Mouse (Mus musculus) embryonic stem cell, embryonic (primary cell): Measurements from ENCODE around the gene Shtn1.

Experiments
- CTCF ChIA-PET, 4 experiments: fragments of 300-600 bp in 2 of 4; fragments of 350-600 bp in 2 of 4; sonication (Branson Sonifier 250); formaldehyde crosslinking; loops; one replicate each; lab custom pipeline; 2022; ENCODE audit warnings: inconsistent platforms in 2 of 4; lab: Charles Lee
- POLR2A ChIA-PET, 4 experiments: fragments of 300-600 bp in 2 of 4; fragments of 350-600 bp in 2 of 4; sonication (Branson Sonifier 250); formaldehyde crosslinking; loops; one replicate each; lab custom pipeline; 2022; ENCODE audit warnings: antibody characterized with exemption in 4 of 4, inconsistent platforms in 1 of 4; lab: Charles Lee

Shtn1 gene

GRCm38 (mm10) chr19:59075472-59076101 lies at the start of gene Shtn1:
Gene Shtn1, minus strand, starts transcription at chr19:59076100.
- POLR2A ChIA-PET = interaction anchor here (0.6 to 1.1 kb wide), 9 partner anchors 12 to 1711 kb away, joined by 3 to 6 read pairs (median 3); no protein-coding TSS in a partner anchor
- CTCF ChIA-PET = interaction anchor here (0.6 to 1.3 kb wide), 10 partner anchors 12 to 312 kb away, joined by 3 to 10 read pairs (median 4); no protein-coding TSS in a partner anchor

GRCm38 (mm10) chr19:59114152-59114551 lies 38.3 kb upstream of the Shtn1 start:
- ChIA-PET POLR2A (no interaction called here), CTCF (interaction anchor here in 1 of 4 experiments (1.1 kb wide), 1 partner anchor 82 kb away, joined by 4 read pairs; no protein-coding TSS in a partner anchor)

GRCm38 (mm10) chr19:59109937-59110336 lies 34.0 kb upstream of the Shtn1 start:
- POLR2A ChIA-PET = no interaction called here

GRCm38 (mm10) chr19:59098315-59098714 lies 22.4 kb upstream of the Shtn1 start:
- POLR2A ChIA-PET = no interaction called here
- CTCF ChIA-PET = interaction anchor here in 1 of 4 experiments (0.7 kb wide), 1 partner anchor 187 kb away, joined by 3 read pairs; no protein-coding TSS in a partner anchor

More at GRCm38 (mm10) chr19:59109937-59110336, 34.0 kb upstream of the Shtn1 start:
- CTCF ChIA-PET = interaction anchor here (0.6 to 2.3 kb wide), 13 partner anchors 64 to 131 kb away, joined by 3 to 13 read pairs (median 5); no protein-coding TSS in a partner anchor

- CTCF ChIA-PET = no interaction called here
- POLR2A ChIA-PET = interaction anchor here in 1 of 4 experiments (0.8 kb wide), 1 partner anchor 19 kb away, joined by 3 read pairs; no protein-coding TSS in a partner anchor
Measured at GRCm38 (mm10) chr19:59092295-59092694, 16.4 kb upstream of the Shtn1 start.

- ChIA-PET CTCF (no interaction called here), POLR2A (interaction anchor here in 1 of 4 experiments (0.6 kb wide), 1 partner anchor 46 kb away, joined by 3 read pairs; no protein-coding TSS in a partner anchor)
Measured at GRCm38 (mm10) chr19:59090337-59090736, 14.4 kb upstream of the Shtn1 start.

GRCm38 (mm10) chr19:59084296-59084695 lies 8.4 kb upstream of the Shtn1 start:
- ChIA-PET CTCF (no interaction called here), POLR2A (no interaction called here)

GRCm38 (mm10) chr19:59076131-59076530 lies 231 bp upstream of the Shtn1 start:
- CTCF ChIA-PET = no interaction called here
- POLR2A ChIA-PET = no interaction called here

GRCm38 (mm10) chr19:59074841-59075471 lies 944 bp downstream of the Shtn1 start:
- CTCF ChIA-PET = interaction anchor here (0.6 to 1.3 kb wide), 11 partner anchors 12 to 312 kb away, joined by 3 to 10 read pairs (median 4); no protein-coding TSS in a partner anchor
- POLR2A ChIA-PET = interaction anchor here (0.6 to 1.2 kb wide), 11 partner anchors 11 to 1710 kb away, joined by 3 to 6 read pairs (median 3); partner anchors contain the start of genes Eno4 (in 1 of the 4) and Hspa12a (in 1 of the 4)

- ChIA-PET CTCF (interaction anchor here in 2 of 4 experiments (0.8 to 1.3 kb wide), 5 partner anchors 11 to 165 kb away, joined by 3 to 5 read pairs (median 3); no protein-coding TSS in a partner anchor), POLR2A (interaction anchor here in 1 of 4 experiments (0.9 to 1.2 kb wide), 2 partner anchors 43 to 131 kb away, joined by 4 to 6 read pairs; partner anchors contain the start of genes Eno4 and Hspa12a)
Measured at GRCm38 (mm10) chr19:59074381-59074780, 1.5 kb downstream of the Shtn1 start.

- POLR2A ChIA-PET = interaction anchor here in 1 of 4 experiments (1.1 kb wide), 1 partner anchor 19 kb away, joined by 3 read pairs; no protein-coding TSS in a partner anchor
- CTCF ChIA-PET = interaction anchor here in 1 of 4 experiments (0.5 kb wide), 1 partner anchor 709 kb away, joined by 4 read pairs; no protein-coding TSS in a partner anchor
Measured at GRCm38 (mm10) chr19:59073006-59073405, 2.9 kb downstream of the Shtn1 start.

GRCm38 (mm10) chr19:59071979-59072378 lies 3.9 kb downstream of the Shtn1 start:
- CTCF ChIA-PET = no interaction called here
- POLR2A ChIA-PET = no interaction called here

GRCm38 (mm10) chr19:59071396-59071795 lies 4.5 kb downstream of the Shtn1 start:
- CTCF ChIA-PET = interaction anchor here in 1 of 4 experiments (0.6 kb wide), 1 partner anchor 107 kb away, joined by 3 read pairs; no protein-coding TSS in a partner anchor
- POLR2A ChIA-PET = no interaction called here

GRCm38 (mm10) chr19:59067652-59068051 lies 8.2 kb downstream of the Shtn1 start:
- POLR2A ChIA-PET = interaction anchor here in 1 of 4 experiments (1.1 kb wide), 1 partner anchor 7 kb away, joined by 5 read pairs; no protein-coding TSS in a partner anchor
- CTCF ChIA-PET = no interaction called here

- ChIA-PET POLR2A (no interaction called here), CTCF (no interaction called here)
Measured at GRCm38 (mm10) chr19:59066670-59067069, 9.2 kb downstream of the Shtn1 start.

GRCm38 (mm10) chr19:59066115-59066514 lies 9.8 kb downstream of the Shtn1 start:
- ChIA-PET CTCF (no interaction called here), POLR2A (no interaction called here)

GRCm38 (mm10) chr19:59064616-59065015 lies 11.3 kb downstream of the Shtn1 start:
- CTCF ChIA-PET = no interaction called here
- POLR2A ChIA-PET = interaction anchor here in 1 of 4 experiments (0.8 kb wide), 1 partner anchor 11 kb away, joined by 3 read pairs; no protein-coding TSS in a partner anchor

- ChIA-PET POLR2A (interaction anchor here in 2 of 4 experiments (0.6 to 1.0 kb wide), 3 partner anchors 11 to 1277 kb away, joined by 3 read pairs; no protein-coding TSS in a partner anchor), CTCF (interaction anchor here in 3 of 4 experiments (0.6 to 1.7 kb wide), 6 partner anchors 11 to 177 kb away, joined by 3 to 5 read pairs (median 4); no protein-coding TSS in a partner anchor)
Measured at GRCm38 (mm10) chr19:59063568-59063967, 12.3 kb downstream of the Shtn1 start.

GRCm38 (mm10) chr19:59058105-59058504 lies 17.8 kb downstream of the Shtn1 start:
- POLR2A ChIA-PET = interaction anchor here in 1 of 4 experiments (0.8 kb wide), 1 partner anchor 13 kb away, joined by 3 read pairs; no protein-coding TSS in a partner anchor
- CTCF ChIA-PET = no interaction called here
